Mouse (Mus musculus) midbrain, embryonic 10.5 days (tissue): ENCODE results near the gene Tac2. TPM values are rescaled to one million over a fixed set of nuclear protein-coding genes. Genes with fewer than 3 reads are reported as not detected.

Experiments used
- DNase-seq: peaks from one replicate; pipeline ENCODE4 v3.0.0-alpha.2; 2017; ENCODE audit warnings: low spot score
- H3K27ac ChIP-seq: fragments of 300-500 bp; sonication (generic); replicated peaks from 2 replicates; pipeline ENCODE4 v1.5.1; 2016; ENCODE audit warnings: mild to moderate bottlenecking
- H3K27me3 ChIP-seq: fragments of 300-500 bp; sonication (generic); 2 replicates; pipeline ENCODE4 v1.6.1; 2016; ENCODE audit warnings: low read depth, mild to moderate bottlenecking; ENCODE audit not compliant: poor library complexity, severe bottlenecking
- H3K36me3 ChIP-seq: fragments of 300-500 bp; sonication (generic); 2 replicates; pipeline ENCODE4 v1.6.1; 2016; ENCODE audit warnings: mild to moderate bottlenecking, moderate library complexity
- H3K4me1 ChIP-seq: fragments of 300-500 bp; sonication (generic); 2 replicates; pipeline ENCODE4 v1.6.1; 2016
- H3K4me3 ChIP-seq: fragments of 300-500 bp; sonication (generic); 2 replicates; pipeline ENCODE4 v1.5.1; 2016; ENCODE audit warnings: mild to moderate bottlenecking, moderate library complexity
- H3K9me3 ChIP-seq: fragments of 300-500 bp; sonication (generic); replicated peaks from 2 replicates; pipeline ENCODE4 v1.6.1; 2016; ENCODE audit warnings: mild to moderate bottlenecking
- WGBS: fragments of 180-500 bp; shearing (Covaris S2); methylation state at CpG from one replicate; pipeline ENCODE4 v1.1.7; 2016; 5-methylcytosine and 5-hydroxymethylcytosine counted together
- polyA plus RNA-seq: library from polyadenylated mRNA; unstranded; fragments of >200 nt; fragmentation: Nextera tagmentation; extraction: Ambion mirVana; gene quantifications from 2 replicates; pipeline ENCODE4 v1.2.1, GENCODE M21; 2016

The Tac2 gene
- polyA plus RNA-seq, 1 experiment from 2014 or later = not detected

GRCm38 (mm10) chr10:127731397-127731796, 7.1 kb downstream of the Tac2 start:
- no peak for DNase-seq
- H3K27me3 ChIP-seq = peaks cover 42% of the 10 kb centered on the region
- peaks cover 14% of the 10 kb centered on the region for H3K4me1 ChIP-seq
- no peaks in the 10 kb centered on the region for H3K9me3 ChIP-seq
- no peaks in the 10 kb centered on the region for H3K36me3 ChIP-seq
- no peak overlapping the region for H3K4me3 ChIP-seq
- H3K27ac ChIP-seq = no peak overlapping the region
- 43% methylated on average over 5 of the region's 5 CpGs for WGBS

- Histone ChIP-seq H3K4me1 (peaks cover 18% of the 10 kb centered on the region), H3K4me3 (no peak overlapping the region), H3K36me3 (no peaks in the 10 kb centered on the region), H3K9me3 (no peaks in the 10 kb centered on the region), H3K27me3 (peaks cover 17% of the 10 kb centered on the region), H3K27ac (no peak overlapping the region)
- DNase-seq = no peak
- 52% methylated on average over 5 of the region's 5 CpGs for WGBS
Observed at GRCm38 (mm10) chr10:127734434-127734833, 10.2 kb downstream of the Tac2 start.

DNA sequence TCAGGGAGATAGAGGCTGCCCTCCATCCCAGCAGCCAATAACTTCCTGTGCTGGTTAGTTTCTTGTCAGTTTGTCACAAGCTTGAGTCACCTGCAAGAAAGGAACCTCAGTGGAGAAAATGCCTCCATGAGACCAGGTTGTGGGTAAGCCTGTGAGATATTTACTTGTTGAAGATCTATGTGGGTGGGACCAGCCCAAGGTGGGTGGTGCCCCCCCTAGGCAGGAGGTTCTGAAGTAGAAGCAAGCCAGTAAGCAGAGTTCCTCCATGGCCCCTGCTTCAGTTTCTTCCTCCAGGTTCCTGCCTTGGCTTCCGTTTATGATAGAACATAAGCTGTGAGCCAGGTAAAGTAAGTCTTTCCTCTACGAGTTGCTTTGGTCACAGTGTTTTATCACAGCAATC, 12.0 kb downstream of the Tac2 start:
- WGBS = 82% methylated on average over 2 of the region's 2 CpGs
- Histone ChIP-seq H3K9me3 (no peaks in the 10 kb centered on the region), H3K4me1 (peaks cover 23% of the 10 kb centered on the region), H3K27ac (no peak overlapping the region), H3K36me3 (peaks cover 3% of the 10 kb centered on the region), H3K27me3 (peaks cover 10% of the 10 kb centered on the region), H3K4me3 (no peak overlapping the region)
- DNase-seq = no peak

GRCm38 (mm10) chr10:127736916-127737315, 12.6 kb downstream of the Tac2 start:
- Histone ChIP-seq H3K27ac (no peak overlapping the region), H3K36me3 (peaks cover 10% of the 10 kb centered on the region), H3K4me3 (no peak overlapping the region), H3K9me3 (no peaks in the 10 kb centered on the region), H3K4me1 (peaks cover 24% of the 10 kb centered on the region), H3K27me3 (peaks cover 10% of the 10 kb centered on the region)
- no peak for DNase-seq
- whole genome bisulfite sequencing = 81% methylated on average over 4 of the region's 4 CpGs

DNA sequence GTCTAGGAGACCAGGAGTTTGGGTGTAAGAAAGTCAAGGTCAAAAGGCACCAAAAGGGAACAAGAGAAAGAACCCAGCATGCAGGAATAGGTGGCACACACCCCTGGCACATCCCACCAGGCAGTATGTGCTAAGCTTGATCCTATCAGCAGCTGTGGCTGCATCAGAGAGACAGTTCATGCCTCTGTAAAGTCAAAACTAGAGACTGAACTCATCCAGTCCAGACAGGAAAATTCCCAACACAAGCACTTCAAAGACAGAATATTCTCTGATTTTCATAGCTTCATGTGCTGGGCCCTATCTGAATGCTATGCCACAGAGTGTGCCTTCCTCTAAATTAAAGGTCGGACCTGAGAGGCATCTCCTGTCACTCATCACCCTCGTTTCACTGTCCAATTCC, 13.3 kb downstream of the Tac2 start:
- Histone ChIP-seq H3K4me1 (peaks cover 24% of the 10 kb centered on the region), H3K36me3 (peaks cover 16% of the 10 kb centered on the region), H3K27me3 (peaks cover 4% of the 10 kb centered on the region), H3K9me3 (no peaks in the 10 kb centered on the region), H3K27ac (no peak overlapping the region), H3K4me3 (no peak overlapping the region)
- 30% methylated on average over 2 of the region's 2 CpGs for WGBS
- DNase-seq = no peak

- DNase-seq = peak; percentile 29
- WGBS = 55% methylated on average over 13 of the region's 13 CpGs
- Histone ChIP-seq H3K4me3 (peak overlapping the region; percentile 97; the same call in 1 of the 2 replicates), H3K27ac (no peak overlapping the region), H3K36me3 (peaks cover 24% of the 10 kb centered on the region), H3K4me1 (peaks cover 24% of the 10 kb centered on the region), H3K9me3 (peaks cover 5% of the 10 kb centered on the region), H3K27me3 (peaks cover 4% of the 10 kb centered on the region)
Observed at GRCm38 (mm10) chr10:127738151-127738882, 14.0 kb downstream of the Tac2 start.

DNA sequence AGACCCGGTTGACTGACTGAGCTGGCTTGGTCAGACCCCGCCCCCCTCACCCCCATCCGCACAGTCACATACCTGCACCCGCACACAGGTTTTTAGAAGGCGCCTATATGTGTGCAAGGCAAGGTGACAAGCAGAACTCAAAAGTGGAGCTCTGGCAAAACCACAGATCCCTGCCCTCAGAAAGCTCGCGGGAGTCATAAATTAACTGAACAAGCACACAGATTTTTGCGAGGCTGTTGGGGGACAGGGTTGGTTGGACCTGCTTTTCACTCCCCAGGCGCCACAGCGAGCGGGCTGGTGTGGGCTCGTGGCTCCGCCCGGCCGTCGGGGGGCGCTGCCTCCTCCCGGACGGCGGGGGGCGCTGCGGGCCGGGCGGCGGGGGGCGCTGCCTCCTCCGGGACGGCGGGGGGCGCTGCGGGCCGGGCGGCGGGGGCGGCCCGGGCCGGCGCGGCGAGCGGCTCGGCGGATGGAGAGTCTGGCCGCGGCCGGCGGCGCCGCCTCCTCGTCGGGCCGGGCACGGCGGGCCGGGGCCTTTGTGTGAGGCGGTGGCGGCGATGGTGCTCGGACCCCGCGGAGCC, 14.9 kb downstream of the Tac2 start, which contains the start of gene Zbtb39:
Gene Zbtb39, plus strand, starts transcription at position 456 of the 578 bp plus-strand sequence.
- H3K4me1 ChIP-seq = peaks cover 24% of the 10 kb centered on the region
- H3K4me3 ChIP-seq = peak within 1 kb of the TSS; percentile 97
- peaks cover 4% of the 10 kb centered on the region for H3K27me3 ChIP-seq
- peak within 1 kb of the TSS; percentile 96 for H3K27ac ChIP-seq
- DNase-seq = peak; percentile 75
- peaks cover 32% of the 10 kb centered on the region for H3K36me3 ChIP-seq
- H3K9me3 ChIP-seq = peaks cover 10% of the 10 kb centered on the region
- WGBS = 5% methylated on average over 55 of the region's 61 CpGs

DNA sequence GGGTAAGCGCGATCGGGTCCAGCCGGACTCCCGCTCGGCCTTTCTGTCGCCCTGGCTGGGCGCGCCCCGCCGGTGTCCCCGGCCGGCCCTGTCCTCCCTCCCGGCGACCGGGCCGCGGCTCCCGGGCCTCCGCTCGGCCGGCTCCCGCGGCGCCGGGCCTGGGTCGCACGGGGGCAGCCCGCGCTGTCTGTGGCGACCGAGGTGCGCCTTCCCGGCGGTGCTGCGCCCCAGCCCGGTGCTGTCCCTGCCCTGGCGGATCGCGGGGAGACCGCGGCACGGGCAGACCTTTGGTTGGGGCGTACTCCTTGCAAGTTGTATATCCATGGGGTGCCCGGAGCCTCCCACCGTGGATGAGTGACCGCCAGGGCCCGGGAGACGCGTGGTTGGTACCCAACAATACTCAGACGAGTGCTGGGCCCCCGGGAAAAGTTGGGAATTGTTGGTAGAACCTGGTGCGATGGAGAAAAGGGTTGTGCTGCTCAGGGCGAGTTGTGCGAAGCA, 15.4 kb downstream of the Tac2 start:
- Histone ChIP-seq H3K36me3 (peaks cover 38% of the 10 kb centered on the region), H3K27me3 (peaks cover 4% of the 10 kb centered on the region), H3K9me3 (peaks cover 10% of the 10 kb centered on the region), H3K27ac (peak overlapping the region; percentile 96), H3K4me1 (peaks cover 24% of the 10 kb centered on the region), H3K4me3 (peak overlapping the region; percentile 97)
- under 1% methylated on average over 54 of the region's 55 CpGs for WGBS
- peak; percentile 62 for DNase-seq

GRCm38 (mm10) chr10:127744661-127745060, 20.4 kb downstream of the Tac2 start:
- peaks cover 35% of the 10 kb centered on the region for H3K4me1 ChIP-seq
- H3K36me3 ChIP-seq = peaks cover 81% of the 10 kb centered on the region
- H3K9me3 ChIP-seq = peaks cover 10% of the 10 kb centered on the region
- peak; percentile 48 for DNase-seq
- no peak overlapping the region for H3K4me3 ChIP-seq
- H3K27ac ChIP-seq = no peak overlapping the region
- peaks cover 1% of the 10 kb centered on the region; the same call in 1 of the 2 replicates for H3K27me3 ChIP-seq
- WGBS = 66% methylated on average over 5 of the region's 5 CpGs

DNA sequence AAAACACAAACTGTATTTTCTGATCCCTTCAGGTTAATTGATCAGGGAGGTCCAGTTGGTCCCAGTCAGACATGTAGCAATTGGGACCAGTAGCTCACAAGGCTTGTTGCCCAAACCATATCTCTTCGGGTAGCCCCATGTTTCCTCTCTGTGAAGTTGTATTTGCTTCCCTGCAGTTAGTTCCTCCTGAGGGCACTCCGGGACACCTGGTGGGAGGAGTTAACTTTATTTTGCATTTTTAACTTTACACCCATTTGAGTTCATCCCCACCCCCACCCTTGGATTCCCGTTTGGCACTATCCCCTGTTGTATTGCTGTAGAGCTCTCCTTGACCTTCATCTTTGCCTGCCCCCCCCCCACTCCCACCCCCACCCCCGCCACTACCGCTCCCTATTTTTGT, 21.6 kb downstream of the Tac2 start:
- DNase-seq = no peak
- Histone ChIP-seq H3K9me3 (peaks cover 10% of the 10 kb centered on the region), H3K4me1 (peaks cover 32% of the 10 kb centered on the region), H3K27me3 (peaks cover 7% of the 10 kb centered on the region), H3K27ac (no peak overlapping the region), H3K4me3 (no peak overlapping the region), H3K36me3 (peaks cover 81% of the 10 kb centered on the region)
- 91% methylated on average over 5 of the region's 5 CpGs for WGBS

GRCm38 (mm10) chr10:127747254-127747653, 23.0 kb downstream of the Tac2 start:
- no peak for DNase-seq
- peaks cover 7% of the 10 kb centered on the region for H3K27me3 ChIP-seq
- H3K4me1 ChIP-seq = peaks cover 26% of the 10 kb centered on the region
- no peak overlapping the region for H3K27ac ChIP-seq
- H3K4me3 ChIP-seq = no peak overlapping the region
- H3K36me3 ChIP-seq = peaks cover 68% of the 10 kb centered on the region
- peaks cover 10% of the 10 kb centered on the region for H3K9me3 ChIP-seq
- 96% methylated on average over 8 of the region's 8 CpGs for WGBS

GRCm38 (mm10) chr10:127748847-127749612, 24.8 kb downstream of the Tac2 start:
- 8% methylated on average over 7 of the region's 8 CpGs for WGBS
- no peak overlapping the region for H3K4me3 ChIP-seq
- peaks cover 7% of the 10 kb centered on the region for H3K27me3 ChIP-seq
- no peaks in the 10 kb centered on the region for H3K9me3 ChIP-seq
- H3K4me1 ChIP-seq = peaks cover 26% of the 10 kb centered on the region
- peak overlapping the region; percentile 28; the same call in 1 of the 2 replicates for H3K27ac ChIP-seq
- H3K36me3 ChIP-seq = peaks cover 50% of the 10 kb centered on the region
- DNase-seq = peak; percentile 22
